Mouse (Mus musculus): ENCODE measurements around the gene Cluh.

Cluh gene

GRCm38 (mm10) chr11:74649095-74649646 is at the start of gene Cluh:
TSS of gene Cluh (plus strand) at chr11:74649495.
- DNase-seq = peak; percentile 95

DNA sequence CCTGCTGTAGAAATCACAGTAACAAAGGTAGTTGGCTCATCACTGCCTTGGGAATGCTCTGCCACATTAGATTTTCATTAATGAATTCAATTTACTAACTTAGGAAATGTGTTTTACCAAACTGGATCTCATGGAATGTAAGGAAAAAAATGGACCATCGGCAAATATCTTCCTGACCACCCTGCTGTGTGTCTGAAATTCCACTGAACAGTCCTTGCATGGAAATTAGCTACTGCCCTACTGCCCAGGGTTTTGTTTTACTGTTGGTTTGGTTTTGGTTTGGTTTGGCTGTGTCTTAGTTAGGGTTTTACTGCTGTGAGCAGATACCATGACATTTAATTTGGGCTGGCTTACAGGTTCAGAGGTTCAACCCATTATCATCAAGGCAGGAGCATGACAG is 47.0 kb upstream of the Cluh start:
- no peak for DNase-seq

GRCm38 (mm10) chr11:74610068-74610467 is 39.2 kb upstream of the Cluh start:
- no peak for DNase-seq

DNA sequence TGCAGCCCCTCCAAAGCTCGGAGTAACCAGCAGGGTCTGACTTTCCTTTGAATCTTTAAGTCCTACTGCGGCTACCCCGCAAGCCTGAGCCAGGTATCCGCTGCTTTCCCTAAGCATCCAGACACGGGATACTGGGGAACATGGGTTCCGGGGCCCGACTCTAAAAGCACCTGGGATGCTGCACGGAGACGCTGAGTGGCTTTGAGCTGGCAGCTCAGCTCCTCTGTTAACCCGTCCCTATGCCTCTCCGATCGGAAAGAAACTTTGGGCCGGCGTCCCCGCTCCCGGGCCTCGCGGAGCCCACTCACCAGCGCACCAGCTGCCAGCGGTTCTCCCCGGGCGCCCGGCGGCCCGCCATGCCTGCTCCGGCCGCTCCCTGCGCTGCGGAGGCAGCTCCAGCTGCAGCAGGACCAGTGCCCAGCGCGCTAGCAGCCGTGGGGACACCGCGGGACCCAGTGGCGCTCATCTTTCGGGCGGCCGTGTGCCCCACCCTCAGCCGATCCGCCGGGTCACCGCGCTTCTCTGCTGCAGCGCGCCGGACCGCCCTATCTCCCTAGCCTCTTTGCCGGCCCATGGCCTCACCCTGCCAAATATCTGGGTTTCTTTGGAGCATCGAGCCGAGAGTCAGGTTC is 38.6 kb upstream of the Cluh start, which contains the start of gene Rap1gap2:
TSS of gene Rap1gap2 (minus strand) at position 371 of the 632 bp plus-strand sequence.
- DNase-seq = peak; percentile 15

GRCm38 (mm10) chr11:74611437-74611836 is 37.9 kb upstream of the Cluh start:
- no peak for DNase-seq

DNA sequence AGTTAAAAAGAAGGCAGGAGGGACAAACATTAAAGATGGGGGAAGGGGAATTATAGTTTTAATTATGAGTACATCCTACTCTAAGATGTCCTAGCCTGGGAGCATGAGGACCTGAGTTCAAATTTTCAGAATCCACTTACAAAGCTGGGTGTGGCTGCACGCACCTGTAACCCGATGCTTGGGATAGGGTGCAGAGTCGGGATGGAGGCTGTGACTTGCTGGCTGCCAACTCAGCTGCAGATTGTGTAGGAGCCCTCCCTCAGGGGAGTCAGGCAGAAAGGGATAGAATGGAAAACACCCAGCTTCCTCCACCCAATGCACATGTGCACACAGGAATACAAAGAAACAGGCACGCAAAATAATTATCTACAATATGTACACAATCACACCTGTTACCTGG is 35.9 kb upstream of the Cluh start:
- DNase-seq = no peak

GRCm38 (mm10) chr11:74615571-74615970 is 33.7 kb upstream of the Cluh start:
- no peak for DNase-seq

GRCm38 (mm10) chr11:74619201-74619955 is 29.9 kb upstream of the Cluh start, which contains the start of gene Ccdc92b:
TSS of gene Ccdc92b (plus strand) at chr11:74619605.
- peak; percentile 78 for DNase-seq

DNA sequence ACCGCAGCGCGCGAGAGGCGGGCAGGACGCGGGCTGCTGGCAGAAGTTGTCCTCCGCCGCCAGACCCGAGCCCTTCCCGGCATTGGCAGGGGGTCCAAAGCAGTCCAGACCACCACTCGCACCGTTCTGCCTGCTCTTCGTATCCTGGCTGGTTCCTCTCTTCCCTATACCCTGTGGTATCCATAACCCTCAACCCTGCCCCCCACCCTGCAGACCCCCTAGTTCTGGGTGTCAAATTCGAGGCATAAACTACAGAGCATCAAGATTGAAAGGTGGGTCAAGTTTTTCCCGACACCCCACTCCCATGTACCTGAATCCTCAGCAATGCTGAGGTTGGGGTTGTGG is 29.4 kb upstream of the Cluh start:
- DNase-seq = no peak

GRCm38 (mm10) chr11:74621974-74622669 is 27.2 kb upstream of the Cluh start:
- no peak for DNase-seq

- DNase-seq = no peak
Measured at GRCm38 (mm10) chr11:74623693-74624092, 25.6 kb upstream of the Cluh start.

- DNase-seq = no peak
Measured at GRCm38 (mm10) chr11:74625333-74625732, 24.0 kb upstream of the Cluh start.

- DNase-seq = no peak
Measured at GRCm38 (mm10) chr11:74627481-74627880, 21.8 kb upstream of the Cluh start.

- DNase-seq = no peak
Measured at GRCm38 (mm10) chr11:74631880-74632789, 17.2 kb upstream of the Cluh start.

DNA sequence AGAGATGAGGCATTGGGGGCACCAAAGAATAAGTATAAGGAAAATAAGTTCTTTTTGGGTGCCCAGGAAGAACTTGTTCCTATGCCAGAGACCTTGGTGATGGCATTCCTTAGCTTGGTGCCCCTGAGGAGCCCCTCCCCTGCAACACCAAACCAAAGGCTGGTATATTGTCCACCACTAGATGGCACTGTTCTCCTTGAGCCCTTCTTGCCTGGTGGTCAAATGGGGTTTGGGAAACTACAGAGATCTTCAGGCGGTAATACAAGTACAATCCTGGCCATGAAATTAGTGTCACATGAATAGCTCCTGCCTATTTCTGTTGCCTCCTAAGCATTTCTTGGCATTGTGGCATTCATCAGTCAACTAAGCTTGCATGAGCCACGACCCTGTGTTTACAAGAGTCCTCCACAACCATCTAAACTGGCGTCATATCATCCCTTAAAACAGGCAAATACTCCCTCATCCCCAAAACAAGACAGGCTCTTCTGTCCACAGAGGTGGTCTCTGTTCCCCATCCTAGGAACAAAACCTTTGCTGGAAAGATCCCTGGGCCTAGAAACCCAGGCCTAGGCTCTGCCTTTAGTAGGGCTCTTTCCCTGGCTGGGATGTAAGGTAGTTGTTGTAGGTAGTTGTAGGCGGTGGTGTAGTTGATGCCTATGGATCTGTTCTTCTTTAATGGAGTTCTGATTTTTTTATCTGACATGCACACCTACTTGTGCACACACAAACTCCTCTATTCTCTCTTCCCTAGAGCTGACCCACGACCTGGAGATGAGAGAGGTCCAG is 14.6 kb upstream of the Cluh start:
- DNase-seq = peak; percentile 49

- no peak for DNase-seq
Measured at GRCm38 (mm10) chr11:74637486-74637885, 11.8 kb upstream of the Cluh start.

DNA sequence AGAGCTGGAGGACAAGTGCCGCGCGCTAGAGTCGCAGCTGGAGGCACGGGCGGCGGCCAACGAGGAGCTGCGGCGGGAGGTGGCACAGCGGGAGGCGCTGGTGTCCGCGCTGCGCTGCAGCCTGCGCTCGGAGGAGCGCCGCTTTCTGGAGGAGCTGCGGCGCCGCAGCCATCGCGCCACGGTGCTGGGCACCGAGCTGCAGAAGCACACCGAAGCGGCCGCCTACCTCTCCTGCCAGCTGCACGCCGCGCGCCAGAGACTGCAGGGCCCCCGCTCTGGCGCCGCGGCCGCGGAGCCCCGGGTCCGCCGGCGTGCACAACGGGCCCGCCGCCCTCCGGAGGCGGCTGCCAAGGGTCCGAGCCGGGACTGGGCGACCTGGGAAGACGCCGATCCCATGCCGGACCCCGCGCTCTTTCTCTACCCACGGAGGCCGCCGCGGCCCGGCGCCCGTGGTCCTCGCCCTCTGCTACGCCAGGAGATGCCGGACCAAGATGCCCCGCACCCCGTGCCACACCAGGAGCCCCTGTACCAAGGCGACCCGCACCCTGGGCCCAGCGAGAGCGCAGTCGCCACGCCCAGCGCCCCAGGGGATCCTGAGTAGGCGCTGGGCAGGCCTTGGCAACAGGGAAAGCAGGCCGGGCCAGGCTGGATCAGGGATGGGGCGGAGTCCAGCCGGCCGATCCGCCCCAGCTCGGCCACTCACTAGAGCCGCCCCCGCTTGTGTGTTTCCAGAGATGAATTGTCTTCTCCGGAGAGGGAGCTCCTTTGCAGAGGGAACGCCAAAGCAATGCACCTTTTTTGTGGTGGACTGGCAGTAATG is 11.1 kb upstream of the Cluh start:
- peak; percentile 66 for DNase-seq

GRCm38 (mm10) chr11:74638791-74639411 is 10.4 kb upstream of the Cluh start:
- no peak for DNase-seq

- no peak for DNase-seq
Measured at GRCm38 (mm10) chr11:74639628-74640027, 9.7 kb upstream of the Cluh start.

- DNase-seq = no peak
Measured at GRCm38 (mm10) chr11:74647966-74648365, 1.3 kb upstream of the Cluh start.

Data from right cerebral cortex, postnatal 4 days (tissue).